Mouse (Mus musculus): ENCODE results near the gene Mnt. TPM values are rescaled to one million over a fixed set of nuclear protein-coding genes. Genes with fewer than 3 reads are reported as not detected.
"Not testable (repeated sequence)": the region's sequence is repeated elsewhere in the genome, so short reads cannot be mapped to it uniquely, and the experiment has no call there.

The Mnt gene
- total RNA-seq (2022), result 10 to 100 TPM in 1 of 4 experiments, 1 to 10 TPM in 3; 5.8 to 11.7 (median 7.8) TPM

DNA sequence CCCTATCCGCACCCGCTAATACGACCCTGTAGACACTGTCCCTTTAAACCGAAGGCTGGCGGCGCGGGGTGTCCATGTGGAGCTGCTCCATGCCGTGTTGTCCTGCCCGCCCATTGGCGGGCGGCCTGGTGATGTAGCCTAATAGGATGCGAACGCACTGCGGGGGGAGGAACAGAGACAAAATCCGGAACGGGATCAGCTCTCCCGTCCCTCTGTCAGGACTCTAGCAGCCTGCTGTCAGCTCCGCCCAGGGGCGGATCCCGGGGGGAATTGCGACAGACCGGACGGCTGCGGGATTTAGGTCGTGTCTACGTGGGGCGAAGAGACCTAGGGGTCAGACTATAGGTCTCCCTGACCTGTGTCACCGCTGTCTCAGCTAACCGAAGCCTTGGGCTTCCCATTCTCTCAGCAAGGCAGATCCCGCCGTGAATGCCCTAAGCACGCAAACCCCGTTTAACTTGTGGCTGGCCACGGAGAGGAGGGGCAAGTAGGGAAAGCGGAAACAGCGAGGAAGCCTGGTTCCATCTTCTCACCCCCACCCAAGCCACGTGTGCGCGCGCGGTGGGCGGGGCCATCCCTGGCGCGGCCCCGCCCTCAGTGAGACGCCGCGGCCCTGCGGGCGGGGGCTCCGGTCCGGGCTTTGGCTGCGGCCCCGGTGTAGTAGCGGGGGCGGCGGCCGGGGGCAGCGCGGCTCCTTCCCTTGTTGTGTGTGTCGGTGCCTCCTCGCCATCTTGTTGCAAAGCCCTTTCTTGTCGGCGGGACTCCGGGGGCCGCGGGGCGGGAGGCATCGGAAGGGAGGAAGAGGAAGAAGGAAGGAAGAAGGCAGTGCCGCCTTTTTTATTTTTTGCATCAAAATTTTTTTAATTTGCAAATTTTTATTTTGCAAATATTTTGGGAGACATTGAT is at the start of gene Mnt:
Gene Mnt, plus strand, starts transcription at position 665 of the 906 bp plus-strand sequence.
- DNase-seq (ENCODE audit: low spot score in 2 of 2), result peak; percentile 99 to 100

DNA sequence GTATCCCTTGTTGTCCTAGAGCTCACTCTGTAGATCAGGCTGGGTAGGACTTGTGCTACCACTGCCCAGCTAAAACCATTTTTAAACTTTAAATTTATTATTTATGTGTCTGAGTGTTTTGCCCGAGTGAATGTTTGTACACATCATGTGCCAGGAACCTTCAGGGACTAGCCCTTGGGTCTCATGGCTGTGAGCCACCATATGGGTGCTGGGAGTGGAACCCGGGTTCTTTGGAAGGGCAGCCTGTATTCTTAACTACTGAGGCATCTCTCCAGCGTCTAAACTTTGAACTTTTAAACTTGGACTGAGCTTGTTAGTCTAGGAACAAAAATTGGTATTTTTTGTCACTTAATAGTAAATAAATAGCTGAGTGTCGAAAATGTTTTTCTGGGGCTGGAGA is 37.8 kb upstream of the Mnt start:
- DNase-seq (ENCODE audit: low spot score in 2 of 2), result no peak

DNA sequence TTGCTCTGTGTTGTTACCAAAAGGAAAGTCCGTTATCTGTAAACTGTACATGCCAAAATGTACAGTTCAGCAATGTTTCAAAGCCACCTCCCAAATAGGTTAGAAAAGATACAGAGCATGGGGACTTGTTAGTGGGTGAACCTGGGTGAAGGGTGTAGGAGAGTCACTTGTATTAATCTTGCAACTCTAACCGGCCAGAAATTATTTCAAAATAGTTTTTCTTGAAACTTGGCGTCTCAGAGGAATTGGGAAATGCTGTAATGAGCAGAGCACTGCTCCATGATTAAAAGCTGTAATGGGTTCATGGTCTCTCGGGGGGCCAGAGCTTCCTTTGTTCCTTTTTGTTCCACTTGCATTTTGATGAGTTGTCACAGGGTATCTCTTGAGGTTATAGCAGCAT is 30.1 kb upstream of the Mnt start:
- no peak for DNase-seq (ENCODE audit: low spot score in 2 of 2)

DNA sequence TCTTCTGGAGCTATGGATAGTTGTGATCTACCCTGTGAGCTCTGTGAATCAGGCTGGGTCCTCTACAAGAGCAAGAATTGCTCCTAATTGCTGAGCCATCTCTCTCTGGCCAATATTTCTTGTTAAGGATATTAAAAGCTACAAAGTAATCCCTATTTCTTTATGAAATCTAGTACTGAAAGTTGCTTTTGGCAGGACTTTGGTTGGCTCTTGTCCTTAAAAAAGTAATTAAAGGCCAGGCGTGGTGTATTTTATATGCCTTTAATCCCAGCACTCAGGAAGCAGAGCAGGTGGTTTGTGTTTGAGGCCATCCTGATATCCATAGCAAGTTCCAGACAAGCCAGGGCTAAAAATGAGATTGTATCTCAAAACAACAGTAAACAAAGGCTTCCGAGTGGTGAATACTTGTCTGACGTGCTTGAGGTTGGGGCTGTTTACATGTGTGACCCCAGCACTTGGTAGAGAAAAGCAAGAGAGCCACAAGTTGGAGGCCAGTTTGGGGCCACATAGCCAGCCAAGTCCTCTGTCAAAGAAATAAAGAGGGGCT is 26.6 kb upstream of the Mnt start:
- DNase-seq (ENCODE audit: low spot score in 2 of 2), result no peak

DNA sequence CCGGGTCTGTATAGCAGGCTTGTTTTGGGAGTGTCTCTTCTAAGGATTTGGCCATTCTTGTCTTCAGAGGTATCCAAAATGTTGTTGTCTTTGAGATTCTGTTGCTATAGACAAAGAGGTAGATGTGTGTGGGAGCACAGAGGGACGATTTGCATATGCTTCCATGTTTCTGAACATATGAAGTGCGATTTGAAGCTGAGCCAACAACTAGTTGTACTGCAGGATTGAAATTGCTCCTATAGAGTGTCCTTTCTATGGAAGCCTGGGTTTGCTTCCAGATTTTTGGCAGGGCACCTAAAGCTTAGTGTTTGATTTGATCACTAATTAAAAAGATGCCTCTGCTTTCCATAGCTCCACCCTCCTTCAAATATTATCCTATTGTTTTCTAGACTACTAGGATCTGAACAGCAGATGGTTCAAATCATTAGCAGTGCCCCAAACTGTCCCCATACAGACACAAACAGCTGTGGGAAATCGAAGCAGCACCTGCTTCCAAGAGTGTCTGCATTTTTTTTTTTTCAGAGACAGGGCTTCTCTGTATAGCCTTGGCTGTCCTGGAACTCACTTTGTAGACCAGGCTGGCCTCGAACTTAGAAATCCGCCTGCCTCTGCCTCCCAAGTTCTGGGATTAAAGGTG is 23.4 kb upstream of the Mnt start:
- no peak for DNase-seq (ENCODE audit: low spot score in 2 of 2)

DNA sequence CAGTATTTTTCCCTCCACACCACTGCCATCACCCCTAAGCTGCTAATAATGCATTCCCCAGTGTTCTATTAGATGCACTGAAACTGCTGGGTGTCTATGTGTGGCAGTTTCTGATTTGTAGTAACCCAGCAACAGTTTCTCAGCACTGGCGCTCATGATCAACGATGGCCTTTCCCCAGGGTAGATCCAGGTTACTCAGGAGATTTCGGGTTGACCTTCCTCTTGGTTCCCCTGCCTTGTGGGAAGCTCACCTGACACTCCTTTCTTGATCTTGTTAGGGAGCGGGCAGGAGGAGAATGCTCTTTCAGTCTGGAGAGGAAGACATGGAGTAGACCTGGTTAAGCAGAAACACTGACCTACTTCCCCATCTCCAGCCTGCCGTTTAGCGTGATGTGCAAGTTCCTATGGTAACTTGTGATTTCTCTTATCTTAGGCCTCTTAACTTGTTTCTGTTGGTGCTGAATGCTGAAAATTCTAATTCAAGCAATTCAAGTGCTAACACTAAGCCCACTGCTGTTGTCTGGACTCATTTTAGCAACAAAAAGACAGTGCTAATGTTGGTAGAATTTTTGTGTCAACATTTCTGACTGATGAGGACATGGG is 22.4 kb upstream of the Mnt start:
- DNase-seq (ENCODE audit: low spot score in 2 of 2), result no peak

DNA sequence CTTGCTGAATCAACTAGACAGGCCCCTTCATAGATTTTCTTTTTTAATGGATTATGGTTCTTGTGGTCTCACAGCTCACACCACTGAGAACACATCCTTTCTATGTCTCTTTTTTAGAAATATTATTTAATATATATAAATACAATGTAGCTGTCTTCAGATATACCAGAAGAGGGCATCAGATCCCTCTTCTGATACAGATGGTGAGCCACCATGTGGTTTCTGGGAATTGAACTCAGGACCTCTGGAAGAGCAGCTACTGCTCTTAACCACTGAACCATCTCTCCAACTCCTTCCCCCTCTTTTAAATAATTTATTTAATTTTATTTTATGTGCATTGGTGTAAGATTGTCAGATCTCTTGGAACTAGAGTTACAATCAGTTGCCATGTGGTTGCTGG is 20.6 kb upstream of the Mnt start:
- DNase-seq (ENCODE audit: low spot score in 2 of 2), result no peak

DNA sequence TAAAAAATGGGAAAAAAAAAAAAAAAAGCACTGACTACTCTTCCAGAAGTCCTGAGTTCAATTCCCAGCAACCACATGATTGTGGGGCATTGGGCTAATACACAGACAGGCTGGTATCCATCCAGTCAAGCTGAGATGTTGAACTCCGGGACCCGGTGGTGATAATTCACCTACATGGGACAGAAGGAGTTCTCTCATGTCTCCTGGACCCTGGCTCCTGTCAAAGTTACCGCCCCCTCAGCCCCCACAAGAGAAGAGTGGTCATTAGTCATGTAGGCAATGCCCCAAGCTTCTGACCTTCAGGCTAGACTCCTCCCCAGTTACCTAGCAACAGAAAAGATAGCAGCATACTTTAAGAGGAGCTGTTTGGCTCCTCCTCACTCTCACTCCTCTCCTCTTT is 19.7 kb upstream of the Mnt start:
- not testable (repeated sequence) for DNase-seq (ENCODE audit: low spot score in 2 of 2)

DNA sequence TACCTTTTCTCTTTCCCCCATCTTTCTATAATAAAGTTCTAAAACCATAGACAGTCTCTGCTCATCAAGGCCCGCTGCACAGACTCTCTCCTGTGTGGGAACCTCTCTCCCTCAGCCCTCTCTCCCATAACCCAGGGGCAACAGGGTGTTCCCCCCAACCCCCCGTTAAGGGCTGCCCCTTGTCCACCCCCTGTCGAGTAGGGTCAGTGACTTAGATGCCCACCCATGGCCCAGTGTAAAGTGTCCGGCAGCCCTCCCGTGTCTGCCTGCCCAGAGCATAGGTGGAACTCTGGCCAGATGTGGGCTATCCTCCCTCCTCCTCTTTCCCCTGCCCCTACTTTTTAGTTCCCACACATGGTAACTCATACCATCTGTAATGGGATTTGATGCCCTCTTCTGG is 19.2 kb upstream of the Mnt start:
- no peak for DNase-seq (ENCODE audit: low spot score in 2 of 2)

DNA sequence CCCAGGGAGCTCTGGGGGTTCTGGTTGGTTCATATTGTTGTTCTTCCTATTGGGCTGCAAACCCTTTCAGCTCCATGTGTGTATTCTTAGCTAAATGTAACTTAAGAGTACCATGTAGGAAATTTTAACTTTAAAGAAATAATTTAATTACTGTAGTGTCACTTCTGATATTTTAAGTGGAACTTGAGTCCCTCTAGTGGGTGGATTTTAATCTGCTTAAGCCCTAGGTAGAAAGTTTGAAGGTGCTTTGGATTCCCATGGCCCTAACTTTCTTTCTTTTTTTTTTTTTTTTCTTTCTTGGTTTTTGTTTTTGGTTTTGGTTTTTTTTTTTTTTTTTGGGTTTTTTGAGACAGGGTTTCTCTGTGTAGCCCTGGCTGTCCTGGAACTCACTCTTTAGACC is 14.9 kb upstream of the Mnt start:
- no peak for DNase-seq (ENCODE audit: low spot score in 2 of 2)

DNA sequence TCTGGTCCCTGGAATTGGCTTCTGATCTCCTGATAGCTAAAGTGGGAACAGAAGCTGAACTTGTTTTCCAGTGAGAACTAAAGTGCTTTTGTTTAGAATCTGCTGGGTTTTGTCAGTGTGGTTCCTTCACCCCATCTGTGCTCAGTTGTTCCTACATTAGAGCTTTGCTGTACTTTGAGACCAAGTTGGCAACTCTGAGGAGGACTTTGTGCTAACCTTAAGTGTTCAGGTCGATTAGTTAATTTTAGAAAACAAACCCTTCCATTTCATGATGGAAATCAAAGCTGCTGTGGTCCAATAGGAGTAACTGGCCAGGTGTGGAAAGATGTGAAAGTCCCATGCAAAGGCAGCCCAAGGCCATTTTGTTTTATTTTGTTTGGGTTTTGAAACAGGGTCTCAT is 9.8 kb upstream of the Mnt start:
- no peak for DNase-seq (ENCODE audit: low spot score in 2 of 2)

DNA sequence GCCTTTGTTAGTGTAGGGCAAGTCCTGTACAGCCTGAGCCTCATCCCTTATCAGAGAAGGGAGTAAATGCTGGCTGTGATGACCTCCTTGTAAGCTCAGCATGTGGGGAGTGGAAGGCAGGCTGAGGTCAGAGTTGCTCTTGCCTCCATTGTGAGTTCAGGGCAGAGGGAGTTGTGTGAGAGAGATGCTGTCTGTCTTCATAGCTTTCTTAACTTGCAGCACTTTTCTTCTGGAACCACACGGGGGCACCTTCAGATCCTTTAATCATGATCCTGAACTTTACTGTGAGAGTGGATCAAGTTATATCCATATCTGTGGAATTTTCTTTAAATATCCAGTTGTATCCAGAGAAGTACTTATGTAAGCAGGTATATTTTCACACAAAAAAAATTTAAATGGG is 9.3 kb upstream of the Mnt start:
- no peak for DNase-seq (ENCODE audit: low spot score in 2 of 2)

DNA sequence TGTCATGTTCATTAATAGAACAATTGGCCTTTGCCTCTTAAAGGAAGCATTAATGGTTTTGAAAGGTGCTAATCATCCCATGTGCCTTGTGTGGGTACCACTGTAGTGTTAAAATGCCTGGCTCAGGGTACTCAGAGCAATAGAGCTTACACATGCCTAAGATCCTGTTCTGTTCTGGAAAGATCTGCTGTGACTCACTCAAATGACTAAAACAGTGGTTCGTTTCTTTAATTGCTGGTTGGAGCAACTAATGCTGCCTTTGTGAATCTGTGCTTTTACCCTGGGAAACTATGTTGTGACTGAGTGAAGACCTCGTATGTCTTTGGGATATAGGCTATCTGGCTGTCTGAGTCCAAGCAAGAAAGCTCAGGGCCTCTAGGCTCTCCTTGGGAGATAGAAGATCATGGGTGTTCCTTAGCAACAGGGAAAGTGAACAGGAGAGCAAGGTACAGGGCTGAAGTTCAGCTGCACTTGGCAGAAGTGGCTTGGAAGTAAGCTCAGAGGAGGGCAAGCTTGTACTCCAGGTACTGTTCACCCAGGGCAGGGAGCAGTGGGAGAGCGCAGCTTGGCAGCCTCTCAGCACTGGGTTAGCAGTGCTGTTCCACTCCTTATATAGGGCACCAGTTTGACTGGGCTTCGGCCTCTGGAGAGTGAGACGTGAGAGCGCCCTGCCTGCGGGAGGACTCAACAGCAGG is 7.8 kb upstream of the Mnt start:
- DNase-seq (ENCODE audit: low spot score in 2 of 2), result no peak

DNA sequence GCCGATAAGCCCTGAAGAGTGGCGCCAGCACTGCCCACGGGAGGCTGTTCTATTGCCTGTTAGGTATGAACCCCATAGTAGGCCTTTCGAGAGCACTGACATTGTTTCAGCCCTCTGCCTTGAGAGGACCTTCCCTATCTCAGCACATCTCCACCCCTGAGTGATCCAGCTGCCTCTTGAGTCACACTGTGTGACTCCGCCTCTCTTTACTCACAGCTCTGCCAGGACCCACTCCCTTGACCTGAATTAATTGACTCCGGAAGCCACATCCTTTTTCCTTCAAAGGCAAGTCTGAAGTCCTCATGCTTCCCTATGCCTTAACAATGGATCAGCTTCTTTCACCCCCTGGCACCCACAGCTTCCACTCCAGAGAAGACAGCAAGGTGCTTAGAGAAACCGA is 4.6 kb upstream of the Mnt start:
- no peak for DNase-seq (ENCODE audit: low spot score in 2 of 2)

DNA sequence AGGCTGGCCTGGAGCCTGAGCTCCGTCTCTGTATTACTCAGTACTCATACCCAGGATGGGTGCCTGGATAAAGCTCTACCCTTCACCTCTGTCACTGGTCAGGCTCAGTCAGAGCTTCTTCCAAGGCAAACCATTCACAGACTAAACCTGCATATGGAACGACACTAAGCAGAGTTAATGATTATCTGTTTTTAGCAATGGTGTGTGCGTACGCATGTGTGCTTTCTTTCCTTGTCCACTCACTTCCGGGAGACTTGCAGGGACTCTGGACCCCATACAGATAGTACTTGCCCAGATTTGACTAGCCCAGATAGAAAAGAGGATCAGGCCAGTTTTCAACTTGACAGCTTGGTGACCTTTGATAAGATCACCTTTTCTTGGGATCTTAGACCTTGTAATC is 4.0 kb upstream of the Mnt start:
- DNase-seq (ENCODE audit: low spot score in 2 of 2), result no peak

DNA sequence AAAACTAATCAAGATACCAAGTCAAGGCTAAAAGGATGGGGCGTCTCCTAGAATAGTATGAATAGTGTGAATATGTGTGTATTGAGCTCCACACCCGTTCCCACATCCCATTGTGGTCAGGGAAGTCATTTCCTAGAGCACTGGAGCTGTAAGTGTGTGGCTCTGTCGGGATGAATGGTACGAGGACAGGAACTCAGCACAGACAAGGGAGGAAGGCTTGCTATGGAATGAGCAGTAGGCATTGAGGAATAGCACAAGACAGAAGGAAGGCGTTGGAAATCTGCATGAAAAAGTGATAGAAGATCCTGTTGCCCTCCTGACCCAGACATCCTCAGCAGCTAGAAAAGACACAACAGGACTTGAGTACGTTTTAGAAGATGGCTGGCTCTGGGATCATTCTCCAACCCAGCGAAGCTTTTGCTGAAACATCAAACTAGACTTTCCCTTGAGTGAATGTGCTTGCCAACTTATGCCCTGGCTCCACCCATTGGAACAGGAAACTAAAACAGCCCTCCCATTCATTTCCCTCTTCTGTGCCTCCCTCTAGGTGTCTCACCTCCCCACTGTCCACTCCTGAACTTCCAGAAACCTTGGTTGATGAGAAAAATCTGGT is 2.8 kb upstream of the Mnt start:
- DNase-seq (ENCODE audit: low spot score in 2 of 2), result no peak

DNA sequence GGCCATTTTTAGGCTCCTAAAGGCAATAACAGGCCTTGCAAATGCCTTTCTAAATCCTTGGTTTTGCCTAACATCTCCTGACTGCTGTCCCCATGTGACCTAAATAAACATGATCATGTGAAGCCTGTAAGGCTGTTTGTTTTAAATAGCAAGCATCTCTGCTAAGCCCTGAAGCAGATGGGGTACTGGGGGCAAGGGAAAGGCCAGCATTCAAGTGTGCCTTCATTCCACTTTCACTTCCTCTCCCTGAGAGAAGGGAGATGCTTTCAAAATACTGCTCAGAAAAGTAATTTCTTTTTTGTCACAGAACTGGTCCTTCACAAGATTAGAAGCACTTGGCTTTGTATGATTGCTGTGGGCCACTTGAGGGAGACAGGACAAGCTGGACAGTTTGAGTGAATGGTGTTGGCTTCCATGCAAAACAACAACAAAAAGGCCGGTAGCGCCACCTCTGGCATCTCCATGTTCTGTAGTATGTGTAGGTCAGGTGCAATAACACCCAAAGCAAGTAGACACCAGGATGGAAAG is 2.3 kb upstream of the Mnt start:
- no peak for DNase-seq (ENCODE audit: low spot score in 2 of 2)

DNA sequence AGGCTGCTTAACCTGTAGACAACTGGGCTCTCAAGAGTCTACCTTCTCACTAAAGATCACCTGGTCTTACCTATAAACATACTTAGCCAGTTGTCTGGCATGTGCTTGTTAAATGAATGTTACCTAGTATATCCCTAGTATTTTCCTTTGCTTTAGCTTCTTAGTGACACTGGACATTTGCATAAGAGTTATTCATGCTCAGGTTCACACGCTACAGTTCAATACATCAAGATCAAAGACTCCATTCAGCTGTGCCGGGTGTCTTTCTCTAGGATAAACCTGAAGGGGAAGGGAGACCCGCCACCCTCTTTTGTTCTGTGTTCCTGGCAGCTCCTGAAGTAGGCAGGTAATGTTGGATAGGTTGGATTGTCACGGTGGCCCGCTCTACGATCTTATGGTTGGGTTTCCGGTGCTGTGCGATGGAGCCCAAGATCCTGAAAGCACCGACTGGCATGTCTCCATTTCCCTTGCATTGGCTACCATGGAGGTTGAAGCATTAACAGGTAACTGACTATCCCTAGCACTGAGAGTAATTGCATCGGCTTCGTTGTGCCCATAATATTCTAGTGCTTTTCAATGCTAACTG is 1.7 kb upstream of the Mnt start:
- no peak for DNase-seq (ENCODE audit: low spot score in 2 of 2)

DNA sequence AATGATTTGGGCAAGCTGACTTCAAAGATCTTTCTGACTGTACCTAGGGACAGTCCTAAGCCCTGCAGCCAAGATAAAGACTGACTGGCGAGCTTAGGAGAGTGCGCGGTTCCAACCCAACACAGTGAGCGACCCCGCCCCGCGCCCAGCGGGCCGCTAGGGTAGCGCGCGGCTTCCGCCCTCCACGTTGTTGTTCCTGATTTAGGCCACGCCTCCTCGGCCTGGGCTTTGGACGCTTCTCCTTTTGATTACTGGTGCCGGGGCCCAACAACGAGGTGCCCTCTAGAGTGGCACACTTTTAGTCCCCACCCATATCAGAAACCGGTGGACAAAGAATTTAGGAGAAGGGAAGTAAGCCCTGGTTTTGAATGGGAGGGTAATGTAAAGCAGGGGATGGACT is 908 bp upstream of the Mnt start:
- peak; percentile 82 to 85 for DNase-seq (ENCODE audit: low spot score in 2 of 2)

DNA sequence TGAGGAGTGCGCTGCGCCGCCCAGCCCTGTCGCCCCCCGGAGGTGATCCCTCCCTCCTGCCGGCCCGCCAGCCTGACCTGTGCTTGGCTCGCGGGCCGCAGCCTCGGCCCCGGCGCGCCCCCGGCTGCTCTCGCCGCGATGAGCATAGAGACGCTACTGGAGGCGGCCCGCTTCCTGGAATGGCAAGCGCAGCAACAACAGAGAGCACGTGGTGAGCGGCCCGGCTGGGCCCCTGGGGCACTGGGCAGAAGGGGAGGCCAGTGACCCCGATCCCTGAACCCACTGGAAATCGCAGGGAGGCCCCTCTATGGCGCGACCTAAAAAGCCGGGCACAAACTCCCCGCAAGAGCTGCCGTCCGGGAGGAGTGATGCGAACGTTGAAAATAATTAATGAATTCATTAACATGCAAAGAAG is 478 bp downstream of the Mnt start:
- peak in 1 of 2 experiments; percentile 58 for DNase-seq (ENCODE audit: low spot score in 2 of 2)
